Mouse (Mus musculus): ENCODE measurements around the gene Lmbr1l.
"Not testable (repeated sequence)": the region's sequence is repeated elsewhere in the genome, so short reads cannot be mapped to it uniquely, and the experiment has no call there.

Gene Lmbr1l

DNA sequence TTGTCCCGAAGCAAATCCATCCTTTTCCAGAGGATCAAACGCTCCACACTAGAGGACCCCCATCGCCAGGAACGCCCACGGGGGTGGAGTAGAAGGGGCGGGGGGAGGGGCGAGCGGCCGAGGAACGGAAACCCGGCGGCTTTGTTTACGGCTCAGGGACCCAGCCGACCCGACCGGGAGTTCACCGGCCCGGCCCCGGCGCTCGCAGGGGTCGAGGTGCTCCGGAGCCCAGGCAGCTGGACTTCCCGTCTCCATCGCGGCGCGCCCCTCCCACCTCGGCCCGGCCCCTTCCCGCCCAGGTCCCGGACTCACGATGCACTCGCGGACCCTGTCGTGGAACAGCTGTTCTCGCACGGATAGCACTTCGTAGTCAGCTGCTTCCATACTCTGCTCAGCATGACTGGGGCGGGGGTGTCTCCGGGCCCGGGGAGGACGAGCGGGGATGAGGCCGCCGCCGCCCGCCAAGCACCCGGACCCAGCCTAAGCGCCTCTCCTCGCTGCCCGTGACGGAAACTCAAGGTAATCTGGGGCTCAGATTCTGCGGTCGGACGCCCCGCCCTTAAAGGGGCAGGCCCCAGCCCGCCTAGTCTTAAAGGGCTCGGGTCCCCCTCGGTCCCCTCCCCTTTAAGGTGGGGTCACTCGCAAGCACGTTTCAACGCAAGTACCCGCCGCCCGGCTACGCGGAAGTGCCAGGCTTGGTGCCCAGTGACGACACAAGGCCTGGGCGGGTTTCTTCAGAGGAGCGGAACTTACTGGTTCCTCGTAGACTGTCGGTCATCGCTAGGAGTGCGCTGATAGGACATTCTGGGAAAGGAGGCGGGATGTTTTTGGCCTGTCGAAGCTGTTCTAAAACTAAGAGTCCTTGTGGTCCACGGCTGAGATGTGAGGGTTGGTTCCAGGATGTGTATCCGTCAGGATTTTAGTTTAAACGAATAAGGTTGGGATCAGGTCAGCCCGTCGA lies at the start of gene Lmbr1l:
Gene Lmbr1l (minus strand): TSS at position 694 of the 961 bp plus-strand sequence.
- DNase-seq = peak; percentile 100

DNA sequence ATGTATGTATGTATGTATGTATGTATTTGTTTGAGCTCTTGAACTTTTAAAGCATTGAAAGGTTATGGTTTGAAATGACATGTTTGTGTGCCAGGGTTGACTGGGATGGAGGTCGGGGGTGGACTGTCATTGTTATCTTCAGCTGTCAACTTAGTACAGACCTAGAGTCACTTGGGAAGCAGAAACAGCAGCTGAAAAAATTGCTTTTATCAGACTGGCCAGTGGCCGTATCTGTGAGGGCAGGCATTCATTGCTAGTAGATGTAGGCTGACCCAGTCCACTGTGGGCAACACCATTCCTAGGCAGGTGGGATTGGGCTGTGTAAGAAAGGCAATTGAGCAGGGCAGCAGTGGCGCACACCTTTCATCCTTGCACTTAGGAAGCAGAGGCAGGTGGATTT lies 41.5 kb upstream of the Lmbr1l start:
- no peak for DNase-seq

DNA sequence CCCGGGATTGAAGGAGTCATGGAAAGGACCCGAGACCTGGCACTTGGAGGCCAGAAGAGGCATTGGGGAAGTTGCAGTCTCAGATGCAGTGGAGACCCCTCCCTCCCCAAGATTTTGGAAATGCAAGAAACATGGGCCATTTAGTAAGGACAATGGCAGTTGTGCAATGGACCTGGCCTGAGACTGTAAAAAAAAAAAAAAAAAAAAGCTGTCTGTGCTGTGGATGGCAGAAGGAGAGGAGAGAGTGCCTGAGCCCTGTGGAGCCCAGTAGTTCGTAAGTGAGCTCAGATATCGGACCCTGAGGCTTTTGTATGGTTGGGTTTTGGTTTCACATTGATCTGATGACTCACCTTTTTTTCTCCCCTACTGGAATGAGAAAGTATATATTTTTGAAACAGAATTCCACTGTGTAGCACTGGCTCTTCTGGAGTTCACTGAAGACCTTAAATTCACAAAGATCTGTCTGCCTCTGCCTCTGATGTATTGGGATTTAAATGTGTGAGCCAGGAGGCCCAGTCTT lies 40.9 kb upstream of the Lmbr1l start:
- DNase-seq = no peak

DNA sequence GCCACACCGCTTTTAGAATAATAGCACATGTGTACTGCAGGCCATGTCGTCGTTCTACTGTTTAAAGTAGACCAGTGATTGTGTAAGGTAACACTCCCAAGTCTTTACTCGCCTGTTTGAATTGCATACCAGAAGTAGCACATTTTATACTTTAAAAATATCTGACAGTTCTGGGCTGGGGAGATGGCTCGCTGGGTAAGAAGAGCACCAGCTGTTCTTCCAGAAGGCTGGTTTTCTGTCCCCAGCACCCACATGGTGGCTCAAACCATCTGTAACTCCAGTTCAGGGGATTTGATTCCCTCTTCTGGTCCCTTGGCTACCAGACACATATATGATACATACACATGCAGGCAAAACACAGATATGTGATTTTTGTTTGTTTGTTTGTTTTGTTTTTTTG lies 39.4 kb upstream of the Lmbr1l start:
- no peak for DNase-seq

DNA sequence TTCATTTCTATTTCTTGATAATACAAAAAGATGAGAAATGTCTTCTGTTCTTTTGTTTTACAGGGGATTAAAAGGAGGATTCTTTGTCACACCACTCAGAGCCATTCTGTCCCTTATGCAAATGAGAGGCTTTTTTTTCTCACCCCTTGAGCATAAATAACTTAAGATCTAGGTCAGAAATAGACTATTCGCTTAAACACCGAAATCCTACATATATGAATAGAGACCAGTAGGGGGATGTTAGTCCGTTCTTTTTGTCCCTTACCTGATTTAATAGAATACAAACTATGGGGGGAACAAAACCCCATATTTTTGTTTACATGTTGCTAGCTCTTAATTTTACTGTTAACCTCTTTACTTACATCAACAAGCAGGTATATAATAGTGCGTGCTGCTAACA lies 38.0 kb upstream of the Lmbr1l start:
- no peak for DNase-seq

DNA sequence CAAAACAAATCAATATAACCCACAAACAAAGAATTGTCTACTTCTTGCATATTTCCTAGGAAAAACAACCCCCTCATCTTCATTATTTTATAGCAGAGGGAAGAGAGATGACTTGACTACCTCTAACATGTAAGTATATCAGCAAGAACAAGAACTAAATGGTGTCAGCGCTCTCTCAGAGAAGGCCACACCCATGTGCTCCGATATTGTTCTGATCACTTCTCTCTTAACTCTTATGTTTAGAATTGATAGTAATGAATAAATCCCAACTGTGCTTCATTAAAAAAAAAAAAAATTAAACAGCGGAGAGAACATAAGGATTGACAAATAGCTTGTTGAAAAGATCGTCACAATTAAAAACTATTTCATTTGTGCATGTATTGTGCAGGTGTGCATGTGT lies 37.3 kb upstream of the Lmbr1l start:
- DNase-seq = no peak

DNA sequence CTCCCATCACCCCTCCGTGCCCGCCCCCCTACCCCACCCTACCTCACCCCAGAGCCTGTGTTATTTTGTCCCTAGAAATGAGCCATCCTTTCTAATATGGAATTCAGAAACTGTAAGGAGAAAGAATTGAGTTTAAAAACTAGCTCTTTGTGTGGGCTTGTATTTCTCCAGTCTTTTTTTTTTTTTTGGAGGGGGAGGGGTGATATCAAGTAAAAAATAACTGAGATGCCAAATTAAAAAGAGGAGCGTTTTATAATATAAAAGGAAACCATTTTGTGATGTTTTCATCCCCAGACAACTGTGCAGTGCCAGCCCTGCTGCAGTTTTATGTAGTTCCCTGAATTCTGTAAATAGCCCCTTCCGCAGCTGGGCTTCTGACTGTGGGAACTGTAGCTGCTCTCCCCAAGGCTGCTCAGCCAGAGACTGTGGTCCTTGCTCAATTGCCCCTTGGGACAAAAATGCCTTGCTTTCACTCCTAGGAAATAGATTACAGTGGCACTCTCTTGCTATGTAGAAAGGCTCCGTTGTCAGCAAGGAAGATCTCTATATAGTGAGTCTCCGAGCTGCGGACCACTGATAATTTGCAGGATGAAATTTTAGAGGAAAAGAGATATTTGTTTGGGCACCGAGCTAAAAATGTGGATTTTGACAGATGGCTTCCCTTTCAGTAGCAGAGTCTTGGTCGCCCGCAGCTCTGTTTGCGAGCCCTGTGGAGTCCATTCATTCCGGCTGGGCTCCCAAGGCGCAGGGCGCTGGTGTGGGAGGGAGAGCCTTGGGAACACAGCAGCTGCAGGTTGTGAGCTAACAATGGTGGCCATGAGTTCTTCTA lies 36.6 kb upstream of the Lmbr1l start:
- DNase-seq = no peak

DNA sequence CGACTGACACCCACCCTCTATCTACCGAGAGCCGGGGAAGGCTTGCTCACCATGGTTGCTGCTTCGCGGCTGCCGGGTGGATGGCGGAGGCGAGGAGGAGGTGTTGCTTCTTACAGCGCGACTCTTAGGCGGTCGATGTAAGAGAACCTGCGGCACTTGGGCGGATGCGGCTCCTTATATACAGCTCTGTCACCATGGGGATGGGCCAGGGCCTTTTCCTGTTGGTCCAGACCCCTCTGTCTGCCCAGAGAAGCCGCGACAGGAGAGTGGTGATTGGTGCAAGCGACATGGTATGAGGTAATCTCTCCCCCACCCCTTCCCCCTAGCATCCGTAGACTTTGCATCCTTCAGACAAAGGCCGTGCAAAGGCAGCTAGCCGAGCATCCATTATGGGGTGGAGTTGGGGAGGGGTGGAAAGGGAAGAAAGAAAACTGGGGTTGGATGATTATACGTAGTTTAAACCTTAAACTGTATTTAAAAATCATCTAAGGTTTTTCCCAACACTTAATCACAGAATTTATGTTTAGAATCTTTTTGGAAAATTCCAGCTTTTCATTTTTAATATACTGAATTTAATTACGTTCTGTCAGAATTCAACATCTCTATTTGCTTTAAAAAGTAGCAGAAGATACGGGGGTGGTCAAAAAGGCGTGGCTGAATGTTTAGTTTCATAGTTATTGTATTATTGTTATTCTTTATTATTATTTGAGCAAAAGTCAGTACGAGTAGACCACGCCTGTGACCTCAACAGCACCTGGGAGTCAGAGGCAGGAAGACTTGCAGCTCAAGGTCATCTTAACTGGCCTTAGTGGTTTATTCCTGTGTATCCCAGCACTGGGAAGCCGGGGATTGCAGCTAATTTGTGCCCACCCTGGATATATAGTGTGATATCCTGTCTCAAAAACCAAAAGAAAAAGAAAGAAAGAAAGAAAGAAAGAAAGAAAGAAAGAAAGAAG lies 35.6 kb upstream of the Lmbr1l start, which contains the start of the genes Gm49450 and Tuba1a:
Gene Gm49450 (minus strand): TSS at position 151 of the 956 bp plus-strand sequence.
Gene Tuba1a (minus strand): TSS at position 303 of the 956 bp plus-strand sequence.
- DNase-seq = peak; percentile 76 to 84

DNA sequence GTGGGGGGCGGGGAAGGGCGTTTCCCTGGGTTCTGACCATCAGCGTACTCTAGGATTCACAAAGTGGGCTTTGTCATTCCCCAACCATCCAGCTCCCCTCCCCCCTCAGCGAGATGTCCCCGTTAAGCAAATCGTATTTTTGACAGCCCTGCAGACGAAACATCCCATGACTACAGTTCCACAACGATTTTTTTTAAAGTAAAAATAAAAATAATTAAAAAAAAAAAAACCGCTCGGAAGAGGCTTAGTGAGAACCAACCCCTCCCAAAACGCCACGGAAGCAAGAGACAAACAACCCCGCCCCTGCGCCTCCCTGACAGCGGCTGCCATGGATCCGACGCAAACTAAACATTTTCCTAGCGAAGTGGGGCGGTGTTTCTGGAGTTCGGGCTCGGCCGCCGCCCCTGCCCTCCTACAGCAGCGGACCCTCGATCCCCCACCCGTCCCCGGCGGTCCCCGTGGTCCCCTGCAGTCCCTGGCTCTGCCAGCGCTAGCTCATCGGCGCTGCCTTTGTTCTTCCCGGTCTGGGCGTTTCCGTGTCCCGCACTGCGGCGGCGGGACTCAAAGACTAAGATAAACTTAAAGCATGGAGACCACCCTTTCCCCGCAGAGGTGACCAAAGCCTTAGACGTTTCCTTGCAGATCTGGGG lies 34.8 kb upstream of the Lmbr1l start:
- DNase-seq = peak in 1 of 2 experiments; percentile 57

DNA sequence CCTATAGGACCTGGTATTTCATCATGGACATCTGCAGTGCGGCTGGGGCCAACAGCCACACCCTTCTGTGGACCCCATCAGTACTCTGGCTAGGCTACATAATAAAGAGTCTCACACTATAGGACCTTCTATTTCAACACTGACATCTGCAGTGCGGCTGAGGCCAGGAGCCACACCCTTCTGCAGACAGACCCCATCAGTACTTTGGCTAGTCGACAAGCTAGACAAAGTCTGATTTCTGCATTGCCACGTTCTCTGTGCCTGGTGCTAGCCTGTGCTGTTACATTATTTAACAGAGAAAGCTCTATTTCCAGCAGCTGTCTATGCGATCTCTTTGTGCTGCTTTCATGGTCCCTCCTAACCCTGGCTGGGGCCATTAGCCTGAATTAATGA lies 34.0 kb upstream of the Lmbr1l start:
- no peak for DNase-seq

DNA sequence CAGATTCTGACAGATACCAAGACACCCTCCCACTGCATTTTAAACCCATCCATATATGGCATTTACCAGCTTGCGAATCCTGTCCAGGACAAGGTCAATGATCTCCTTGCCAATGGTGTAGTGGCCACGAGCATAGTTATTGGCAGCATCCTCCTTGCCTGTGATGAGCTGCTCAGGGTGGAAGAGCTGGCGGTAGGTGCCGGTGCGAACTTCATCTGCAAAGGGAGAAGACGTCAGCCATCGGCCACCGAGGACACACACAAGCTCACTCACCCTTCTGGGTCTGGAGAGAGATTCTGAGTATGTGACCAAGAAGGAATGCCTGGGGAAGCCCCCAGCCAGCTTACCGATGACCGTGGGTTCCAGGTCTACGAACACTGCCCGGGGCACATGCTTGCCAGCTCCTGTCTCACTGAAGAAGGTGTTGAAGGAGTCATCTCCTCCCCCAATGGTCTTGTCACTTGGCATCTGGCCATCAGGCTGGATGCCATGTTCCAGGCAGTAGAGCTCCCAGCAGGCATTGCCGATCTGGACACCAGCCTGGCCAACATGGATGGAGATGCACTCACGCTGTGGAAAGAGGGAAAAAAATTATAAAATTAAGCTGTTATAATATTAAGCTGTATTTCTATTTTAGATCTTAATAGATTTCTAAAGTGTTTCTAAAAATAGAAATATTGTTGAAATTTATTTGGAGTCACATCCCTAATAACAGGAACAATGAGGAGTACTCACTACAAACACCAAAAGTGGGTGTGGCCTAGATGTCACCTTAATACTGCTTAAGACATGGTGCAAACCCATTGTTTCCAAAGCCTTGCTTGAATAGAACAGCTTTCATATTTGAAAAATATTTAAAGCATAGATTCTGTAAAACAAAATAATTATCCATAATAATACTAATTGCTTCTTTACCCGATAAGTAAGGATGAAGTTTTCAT lies 33.4 kb upstream of the Lmbr1l start:
- DNase-seq = not testable (repeated sequence)

DNA sequence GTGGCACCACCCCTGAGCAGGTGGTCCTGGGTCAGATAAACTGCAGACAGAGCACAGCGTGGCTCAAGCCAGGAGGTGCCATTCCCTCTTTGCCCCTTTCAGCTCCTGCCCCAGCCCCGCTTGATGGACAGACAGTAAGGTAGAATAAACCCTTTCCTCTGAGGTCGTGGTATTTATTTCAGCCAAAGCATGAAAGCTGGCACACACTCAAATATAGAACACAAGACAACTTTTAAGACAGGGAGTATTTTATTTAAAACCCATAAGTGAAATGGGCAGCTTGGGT lies 31.5 kb upstream of the Lmbr1l start:
- no peak for DNase-seq

DNA sequence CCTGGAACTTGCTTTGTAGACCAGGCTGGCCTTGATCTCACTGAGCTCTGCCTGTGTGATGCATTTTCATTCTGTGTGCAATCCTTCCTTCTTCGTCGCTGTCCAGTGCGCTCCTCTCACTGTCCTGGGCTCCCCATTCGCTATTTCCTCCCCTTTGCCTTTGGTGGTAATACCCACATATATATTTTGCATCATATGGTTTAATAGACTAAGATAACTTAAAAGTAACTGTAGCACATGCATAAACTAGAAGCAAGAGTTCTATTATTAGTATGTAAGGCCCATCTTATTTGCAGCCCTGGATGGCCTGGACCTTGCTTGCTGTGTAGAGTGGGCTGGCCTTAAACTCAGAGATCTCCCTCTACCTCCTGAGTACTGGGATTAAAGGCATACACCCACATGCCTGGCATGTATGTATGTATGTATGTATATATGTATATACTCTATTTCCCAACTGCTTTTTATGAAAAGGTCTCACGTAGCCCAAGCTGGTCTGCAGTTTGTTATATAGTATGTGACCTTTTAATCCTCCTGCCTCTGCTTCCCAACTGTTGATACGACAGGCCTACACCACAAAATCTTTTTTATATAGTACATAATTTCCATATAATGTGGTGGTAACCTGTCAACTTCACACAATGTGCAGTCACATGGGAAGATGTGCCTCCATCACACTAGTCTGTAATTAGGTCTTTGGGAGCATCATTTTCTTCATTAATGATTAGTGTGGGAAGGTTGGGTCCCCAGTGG lies 31.0 kb upstream of the Lmbr1l start:
- no peak for DNase-seq

DNA sequence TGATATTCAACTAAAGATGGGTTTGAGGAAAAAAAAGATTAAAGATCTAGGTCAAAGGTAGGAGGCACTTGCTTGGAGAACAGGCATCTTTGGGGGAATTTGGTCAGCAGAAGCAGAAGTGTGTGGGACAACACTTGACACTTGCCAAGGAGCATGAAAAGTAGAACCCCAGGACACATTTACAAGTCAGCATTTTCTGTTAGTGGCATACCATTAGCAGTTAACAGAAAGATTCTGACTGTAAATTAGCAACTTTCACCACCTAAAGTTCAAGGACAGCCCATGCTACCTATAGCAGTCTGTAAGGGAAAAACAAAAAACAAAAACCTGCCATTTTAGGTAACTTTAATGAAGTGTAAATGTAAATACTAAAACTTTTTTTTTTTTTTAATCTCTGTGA lies 30.4 kb upstream of the Lmbr1l start:
- DNase-seq = no peak

DNA sequence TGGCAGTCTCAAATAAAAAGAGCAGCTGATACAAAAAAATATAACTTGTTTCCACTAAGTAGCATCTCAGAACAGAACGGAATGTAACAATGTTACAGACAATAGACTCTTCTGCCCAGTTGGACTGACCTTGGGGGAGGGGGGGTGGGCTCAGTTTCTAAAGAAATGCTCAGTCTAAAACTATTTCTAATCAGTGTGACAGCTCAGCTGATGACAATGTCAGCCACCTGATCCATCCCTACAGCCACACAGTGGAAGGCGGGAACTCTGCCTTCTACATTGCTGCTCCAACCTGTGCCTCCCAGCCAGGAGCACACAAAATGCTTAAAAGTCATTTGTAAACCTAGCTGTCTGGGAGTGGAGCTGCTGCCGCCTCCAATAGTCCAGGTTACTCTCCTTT lies 29.9 kb upstream of the Lmbr1l start:
- DNase-seq = no peak

DNA sequence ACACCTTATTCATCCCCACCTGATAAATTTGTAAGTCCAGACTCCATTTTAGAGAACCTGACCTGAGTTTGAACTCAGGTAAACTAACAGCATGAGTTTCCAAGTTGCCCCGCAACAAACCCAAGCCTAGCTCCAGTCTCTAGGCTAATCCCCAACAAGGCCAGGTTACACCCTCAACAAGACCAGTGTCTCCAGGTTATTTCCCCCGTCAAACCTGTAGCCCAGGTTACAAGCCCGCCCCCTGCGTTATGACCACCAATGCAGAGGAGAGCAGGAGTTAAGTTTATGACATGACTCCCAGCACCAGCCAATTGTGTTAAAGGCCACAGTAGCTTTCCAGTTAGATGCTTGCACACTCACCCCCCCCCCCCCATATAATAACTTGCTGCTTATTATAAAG lies 25.1 kb upstream of the Lmbr1l start:
- DNase-seq = no peak

DNA sequence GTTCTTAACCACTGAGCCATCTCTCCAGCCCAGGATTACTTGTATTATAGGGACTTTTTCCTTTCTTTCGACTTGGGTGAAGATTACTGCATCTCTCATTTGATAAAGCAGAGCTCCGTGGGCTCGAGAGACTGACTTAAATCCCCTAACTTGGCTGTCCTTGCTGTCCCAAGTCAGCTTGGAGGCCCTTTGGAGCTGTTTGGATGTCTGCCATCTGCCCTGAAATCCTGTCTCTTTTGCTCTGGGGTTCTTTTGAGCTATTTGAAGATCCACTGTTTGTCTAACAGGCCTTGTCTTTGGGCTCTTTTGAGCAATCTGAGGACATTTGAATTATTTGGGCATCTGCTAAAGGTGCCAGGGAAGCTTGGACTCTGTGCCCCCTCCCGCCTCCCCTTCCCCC lies 24.1 kb upstream of the Lmbr1l start:
- no peak for DNase-seq

DNA sequence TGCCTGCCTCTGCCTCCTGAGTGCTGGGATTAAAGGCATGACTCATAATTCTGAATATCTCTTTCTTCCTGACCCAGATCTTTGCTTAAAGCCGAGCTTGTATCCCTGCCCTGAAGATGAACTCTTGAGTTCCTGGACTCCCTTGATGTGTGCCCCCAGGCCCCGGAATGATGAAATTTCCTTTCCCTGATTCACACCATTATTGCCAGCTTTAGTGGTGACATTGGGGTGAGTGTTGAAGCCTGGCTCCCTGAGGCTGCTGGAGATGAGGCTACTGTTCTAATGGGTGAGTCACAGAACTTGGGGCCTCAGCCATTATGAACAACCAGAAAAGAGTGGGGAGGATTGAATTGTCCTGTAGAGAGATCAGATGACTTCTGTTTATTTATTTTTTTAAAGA lies 23.5 kb upstream of the Lmbr1l start:
- no peak for DNase-seq

DNA sequence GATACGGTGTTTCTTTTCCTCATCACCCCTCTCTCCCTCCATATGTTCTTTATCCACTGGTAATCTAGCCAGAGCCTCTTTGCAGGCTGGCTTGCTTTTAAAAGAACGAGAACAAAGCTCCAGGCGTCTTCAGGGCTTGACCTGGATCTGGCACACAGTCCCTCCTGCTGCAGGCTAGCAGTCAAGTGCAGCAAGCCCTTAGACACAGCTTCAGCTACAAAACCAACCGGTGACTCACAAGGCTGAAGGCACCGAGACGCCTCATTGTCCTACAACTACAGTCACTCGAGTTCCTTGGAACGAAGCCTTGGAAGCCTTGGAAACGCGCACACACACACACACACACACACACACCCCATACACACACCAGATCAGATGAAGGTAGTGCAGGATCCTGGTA lies 22.8 kb upstream of the Lmbr1l start:
- DNase-seq = no peak

DNA sequence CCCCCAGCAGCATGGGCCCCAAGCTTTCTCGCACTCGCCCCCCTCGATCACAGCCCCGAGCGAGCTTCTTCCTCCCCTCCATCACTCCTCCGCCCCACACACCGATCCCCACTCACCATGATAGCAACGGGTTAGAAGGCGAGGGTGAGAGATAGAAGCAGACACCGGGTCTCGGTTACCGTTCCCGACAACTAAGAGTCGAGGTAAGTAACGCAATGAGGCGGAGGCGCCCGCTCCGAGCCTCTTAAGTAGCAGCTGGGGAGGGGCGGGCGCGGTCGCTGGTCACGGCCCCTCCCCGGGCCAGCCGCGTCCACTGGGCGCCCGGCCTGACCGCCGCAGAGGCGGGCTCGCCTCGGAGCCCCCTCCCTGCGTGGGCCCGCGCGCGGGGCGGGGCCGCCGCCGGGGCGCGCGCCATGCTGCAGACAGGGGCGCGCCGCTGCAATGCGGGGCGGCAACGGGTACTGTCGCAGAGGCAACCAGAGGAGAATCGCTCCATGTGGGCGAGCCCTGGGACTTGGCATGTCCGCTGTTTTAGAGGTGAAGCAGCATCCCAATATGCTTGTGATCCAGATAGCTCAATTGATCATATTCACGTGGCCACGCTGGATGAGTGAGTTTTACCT lies 16.3 kb upstream of the Lmbr1l start, which contains the start of gene Tuba1b:
Gene Tuba1b (minus strand): TSS at position 349 of the 623 bp plus-strand sequence.
- peak; percentile 90 for DNase-seq

All from kidney, adult 8-10 months (tissue).